Mouse (Mus musculus) lung, postnatal 25 days (tissue): ENCODE measurements at regions not wholly inside any gene's neighbourhood (a gene's known extent, or its start where the extent isn't known, plus 50 kb on each side); places are given as distances from the start of the nearest gene placed in this dataset.

ENCODE experiments used
- DNase-seq: peaks from one replicate; pipeline ENCODE4 v3.0.0; 2022; ENCODE audit warnings: low spot score

DNA sequence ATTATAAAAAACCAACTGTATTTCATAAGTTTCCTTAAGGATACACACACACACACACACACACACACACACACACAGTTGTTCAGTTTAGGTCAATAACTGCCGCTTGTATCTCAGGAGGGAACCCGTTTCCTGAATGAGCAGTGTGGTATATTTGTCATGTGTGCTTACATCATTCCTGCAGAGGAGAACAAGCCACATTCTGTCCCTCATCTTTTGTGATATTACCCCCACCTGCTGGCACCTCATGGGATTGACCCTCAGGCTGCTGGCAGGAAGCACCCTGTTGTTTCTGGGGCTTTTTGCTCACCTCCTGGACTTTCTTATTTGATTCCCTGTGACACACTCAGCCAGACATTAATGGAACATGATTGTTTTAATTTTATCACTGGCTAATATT, 66.4 kb upstream of the Htr1a start:
- peak; percentile 61 for DNase-seq

DNA sequence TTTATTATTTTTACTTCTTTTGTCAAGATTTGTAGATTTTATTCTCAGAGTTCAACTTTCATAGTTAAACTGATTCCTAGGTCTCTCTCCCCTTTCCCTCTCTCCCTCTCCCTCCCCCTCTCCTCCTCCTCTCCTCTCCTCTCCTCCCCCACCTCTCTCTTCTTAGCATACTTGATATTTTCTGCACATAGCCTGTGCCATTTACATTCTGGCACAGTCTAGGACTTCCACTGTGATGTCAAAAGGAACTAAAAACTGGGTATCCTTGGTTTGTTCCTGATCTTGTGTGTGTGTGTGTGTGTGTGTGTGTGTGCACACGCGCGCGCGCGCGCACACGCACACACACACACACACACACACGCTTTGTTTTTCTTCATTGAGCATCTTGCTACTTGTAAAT, 64.9 kb upstream of the Htr1a start:
- no peak for DNase-seq

DNA sequence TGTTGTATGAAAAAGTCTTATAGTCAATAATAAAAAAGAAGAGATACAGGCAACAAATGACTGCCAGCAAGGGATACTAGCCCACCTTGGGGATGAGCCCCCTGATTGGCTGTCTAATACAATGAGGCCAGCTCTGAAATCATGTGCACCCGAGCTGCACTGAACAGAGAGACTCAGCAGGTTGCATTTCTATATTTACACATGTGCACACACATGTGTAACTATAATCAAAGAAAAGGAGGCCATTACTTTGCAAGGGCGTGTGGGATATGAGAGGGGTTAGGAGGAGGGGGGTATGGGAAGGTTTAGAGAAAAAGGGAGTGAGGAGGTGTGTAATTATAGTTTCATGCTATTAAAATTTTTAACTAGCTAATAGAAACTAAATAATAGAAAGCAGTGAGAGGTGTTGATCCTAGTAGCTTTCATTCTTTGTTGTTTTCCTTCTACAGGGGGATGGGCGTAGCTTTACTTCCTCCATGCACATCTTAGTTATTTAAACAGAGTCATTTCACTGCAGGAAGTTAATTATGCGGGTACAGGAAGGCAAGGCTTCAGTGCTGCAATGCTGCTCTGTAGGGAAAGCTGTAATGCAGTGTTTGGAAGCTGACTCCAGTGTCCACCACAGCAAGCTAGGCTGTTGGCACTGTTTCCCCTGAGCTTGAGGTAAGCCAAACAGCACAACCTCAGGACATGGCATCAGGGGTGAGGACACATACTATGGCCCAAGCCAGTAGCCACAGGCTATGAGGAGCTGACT, 56.2 kb upstream of the Htr1a start:
- DNase-seq: no peak
